Mouse (Mus musculus): Measurements from ENCODE around the gene Agt.

DNA sequence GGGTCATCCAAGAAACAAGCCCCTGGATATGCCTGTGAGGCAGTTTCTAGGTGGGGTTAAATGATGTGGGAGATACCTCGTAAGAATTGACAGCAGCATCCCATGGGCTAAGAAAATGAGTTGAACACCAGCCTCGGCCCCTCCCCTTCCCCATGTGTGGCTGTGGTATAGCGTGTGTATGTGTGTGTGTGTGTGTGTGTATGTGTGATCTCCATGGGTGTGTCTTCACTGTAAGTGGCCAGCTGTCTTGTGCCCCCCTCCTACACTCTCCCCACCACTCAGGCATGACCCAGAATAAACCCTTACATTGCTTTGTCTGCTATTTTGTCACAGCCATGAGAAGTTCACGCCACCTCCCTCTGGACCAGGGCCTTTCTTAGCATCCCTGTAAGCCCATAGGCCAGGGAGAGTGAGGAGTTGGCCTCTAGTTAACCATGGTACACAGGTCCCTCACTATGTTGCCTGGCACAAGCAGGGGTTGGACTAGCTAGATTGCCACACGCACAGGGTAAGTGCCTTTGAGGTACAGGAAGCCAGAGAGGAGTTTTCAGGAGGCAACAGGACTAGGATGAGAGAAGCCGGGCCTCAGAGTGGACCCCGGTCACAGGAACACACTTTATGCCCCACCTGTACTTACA lies 14.3 kb downstream of the Agt start:
- no peak for TF ChIP-seq CTCF (IDR thresholded peaks at IDR 0.05; ENCODE audit: low read depth, low read length)
- TF ChIP-seq POLR2A (IDR thresholded peaks at IDR 0.05; ENCODE audit: borderline replicate concordance, low read depth, low read length) = no peak
